Mouse (Mus musculus) ovary, postnatal 10 days (tissue): ENCODE results near the gene Cacnb1.

Experiments
- DNase-seq: peaks from one replicate; pipeline ENCODE4 v3.0.0; 2022; ENCODE audit warnings: low spot score

Gene Cacnb1

GRCm38 (mm10) chr11:98040975-98041374 is 18.1 kb upstream of the Cacnb1 start:
- no peak for DNase-seq

GRCm38 (mm10) chr11:98037871-98038270 is 15.0 kb upstream of the Cacnb1 start:
- no peak for DNase-seq

DNA sequence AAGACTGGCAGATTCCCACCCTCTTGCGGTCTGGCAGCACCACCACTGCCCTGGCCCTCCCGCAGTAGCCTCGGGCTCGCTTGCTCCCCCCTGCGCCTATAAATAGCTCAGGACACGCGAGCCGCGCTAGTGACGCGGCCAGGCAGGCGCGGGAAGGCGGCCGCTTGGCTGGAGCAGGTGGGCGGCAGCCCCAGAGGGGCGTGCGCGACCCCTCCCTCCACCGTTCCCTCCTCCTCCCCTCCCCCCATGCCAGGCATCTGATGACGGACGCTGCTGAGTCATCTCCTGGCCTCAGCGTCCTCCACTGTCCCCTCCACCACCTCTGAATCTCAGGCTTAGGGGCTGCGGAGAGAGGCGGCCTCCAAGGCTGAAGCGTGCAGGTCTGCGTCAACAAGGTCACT is 13.1 kb upstream of the Cacnb1 start:
- no peak for DNase-seq

- no peak for DNase-seq
Observed at GRCm38 (mm10) chr11:98034840-98035239, 12.0 kb upstream of the Cacnb1 start.

GRCm38 (mm10) chr11:98034061-98034460 is 11.2 kb upstream of the Cacnb1 start:
- DNase-seq: no peak

DNA sequence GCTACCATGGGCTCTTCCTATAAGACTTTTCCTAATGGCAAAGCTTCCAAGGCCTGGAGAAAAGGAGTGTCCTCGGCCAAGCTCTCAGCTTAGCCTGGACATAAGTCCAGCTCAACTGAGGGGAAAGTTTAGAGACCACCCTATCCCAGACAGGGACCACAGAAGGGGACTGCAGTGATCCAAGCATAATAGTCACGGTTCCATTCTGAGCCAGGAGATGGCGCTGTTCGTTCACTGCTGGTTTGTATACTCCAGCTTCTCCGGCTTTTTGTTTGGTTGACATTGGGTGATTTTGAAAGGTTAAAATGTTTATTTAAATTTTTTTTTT is 8.6 kb upstream of the Cacnb1 start:
- peak; percentile 77 for DNase-seq

DNA sequence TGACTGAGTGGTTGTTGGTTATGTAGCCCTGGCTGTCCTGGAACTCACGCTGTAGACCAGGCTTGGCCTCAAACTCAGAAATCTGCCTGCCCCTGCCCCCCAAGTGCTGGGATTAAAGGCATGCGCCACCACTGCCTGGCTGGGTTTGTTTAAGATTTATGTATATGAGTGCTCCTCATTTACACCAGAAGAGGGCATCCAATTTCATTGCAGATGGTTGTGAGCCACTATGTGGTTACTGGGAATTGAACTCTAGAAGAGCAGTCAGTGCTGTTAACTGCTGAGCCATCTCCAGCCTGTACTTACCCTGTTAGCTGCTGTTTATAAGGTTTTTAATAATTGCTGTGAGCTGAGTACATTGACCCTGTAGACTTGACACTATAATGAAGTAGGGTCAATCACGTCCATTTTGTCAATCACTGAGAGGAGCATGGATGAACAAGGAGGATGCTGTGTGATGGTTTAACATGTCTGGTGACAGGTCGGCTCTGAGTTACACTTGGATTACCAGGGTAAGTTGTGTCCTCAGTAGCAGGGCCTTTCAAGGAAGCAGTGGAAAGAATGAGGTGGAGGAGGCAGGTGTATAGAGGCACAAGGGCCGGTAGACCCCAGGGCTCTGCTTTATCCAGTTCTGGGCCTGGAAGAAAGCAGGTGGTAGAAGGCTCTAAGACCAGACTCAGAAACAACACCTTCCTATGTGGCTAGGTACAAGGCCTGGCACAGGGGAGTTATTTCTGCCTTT is 8.0 kb upstream of the Cacnb1 start:
- DNase-seq: no peak

DNA sequence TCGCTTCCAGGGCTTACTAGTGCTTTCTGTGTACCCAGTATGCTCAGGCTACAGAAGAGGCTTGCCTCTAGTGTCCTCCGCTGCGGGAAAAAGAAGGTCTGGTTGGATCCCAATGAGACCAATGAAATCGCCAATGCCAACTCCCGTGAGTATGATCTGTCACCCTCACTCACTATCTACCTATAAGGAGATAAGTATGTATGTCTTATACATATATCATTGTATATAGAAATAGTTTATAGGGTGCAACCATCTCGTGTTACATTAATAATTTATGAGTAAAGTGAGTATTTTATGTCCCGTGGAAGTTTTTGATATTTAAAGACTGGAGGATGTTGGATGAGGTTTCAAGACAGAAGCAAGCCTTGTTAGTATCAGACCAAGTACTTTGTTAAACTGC is 5.0 kb upstream of the Cacnb1 start:
- DNase-seq: no peak

DNA sequence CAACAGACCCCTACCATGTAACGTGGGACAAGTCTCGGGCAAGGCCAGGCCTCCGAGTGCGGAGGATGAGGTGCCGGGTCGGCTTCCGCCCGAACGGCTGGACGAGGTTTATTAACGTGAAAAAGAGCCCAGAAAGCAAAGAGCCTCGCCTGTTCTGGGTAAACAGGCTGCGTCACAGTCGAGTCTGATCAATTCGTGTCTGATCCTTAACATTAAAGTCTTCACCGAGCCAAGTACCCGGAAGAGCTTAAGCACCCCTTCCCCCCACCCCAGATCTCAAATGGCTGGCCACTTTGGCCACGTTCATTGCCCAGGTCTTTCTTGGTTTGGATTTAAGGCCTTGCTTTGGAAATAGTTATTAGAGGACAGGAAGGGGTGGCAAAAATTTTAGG is 4.5 kb upstream of the Cacnb1 start:
- no peak for DNase-seq

DNA sequence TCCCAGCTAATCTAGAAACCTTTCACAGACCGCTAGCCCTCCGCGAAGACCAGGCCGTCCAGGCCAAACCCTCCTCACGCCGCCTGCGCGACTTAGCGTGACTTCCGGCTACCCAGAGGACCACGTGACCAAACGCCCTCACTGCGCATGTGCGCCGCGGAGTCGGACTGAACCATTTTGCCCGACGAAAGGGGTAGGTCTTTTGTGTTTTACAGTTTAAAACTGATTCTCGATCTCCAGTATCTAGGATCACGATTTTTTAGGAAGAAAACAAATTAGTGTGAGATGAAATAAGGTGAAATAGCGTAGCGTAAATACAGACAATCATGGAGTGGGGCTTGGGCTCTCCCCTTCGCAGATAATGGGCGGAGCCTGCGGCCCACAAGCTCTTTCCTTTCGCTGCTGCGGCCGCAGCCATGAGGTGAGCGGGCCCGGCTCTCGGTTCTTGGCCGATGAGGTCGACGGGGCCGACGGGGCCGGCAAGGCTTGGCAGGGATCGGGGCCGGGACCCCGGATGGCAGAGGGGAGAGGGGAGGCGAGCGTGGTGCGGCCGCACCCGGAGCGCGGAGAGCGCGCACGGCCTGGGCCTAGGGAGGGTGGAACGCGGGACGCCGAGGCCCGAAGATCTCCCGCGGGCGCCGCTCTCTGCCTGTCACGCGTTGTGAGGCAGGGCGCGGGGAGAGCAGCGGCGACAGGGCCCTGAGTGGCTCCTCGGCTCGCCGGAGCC is 3.9 kb upstream of the Cacnb1 start, which contains the start of gene Rpl19:
Rpl19 (plus strand) TSS at position 141 of the 727 bp plus-strand sequence.
- peak; percentile 85 for DNase-seq

DNA sequence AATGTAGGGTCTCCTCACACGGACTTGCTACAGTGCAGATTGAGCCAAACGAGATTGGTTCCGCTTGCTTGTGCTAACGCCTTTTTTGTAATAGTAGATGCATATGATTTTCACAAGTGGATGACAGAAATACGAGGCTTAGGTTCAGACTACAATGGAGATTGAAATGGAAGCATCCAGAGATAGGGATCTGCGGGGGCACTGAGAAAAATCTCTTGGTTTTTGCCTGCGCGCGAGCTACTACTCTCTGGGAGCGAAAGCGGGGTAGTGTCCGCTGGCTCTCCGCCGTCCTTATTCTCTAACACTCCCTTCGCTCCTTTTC is 3.4 kb upstream of the Cacnb1 start:
- DNase-seq: no peak

- no peak for DNase-seq
Observed at GRCm38 (mm10) chr11:98024516-98024915, 1.7 kb upstream of the Cacnb1 start.

- no peak for DNase-seq
Observed at GRCm38 (mm10) chr11:98022253-98022554, 630 bp downstream of the Cacnb1 start.

- DNase-seq: no peak
Observed at GRCm38 (mm10) chr11:98021565-98022252, 1.1 kb downstream of the Cacnb1 start.

- DNase-seq: no peak
Observed at GRCm38 (mm10) chr11:98021118-98021517, 1.7 kb downstream of the Cacnb1 start.

- no peak for DNase-seq
Observed at GRCm38 (mm10) chr11:98020710-98021109, 2.1 kb downstream of the Cacnb1 start.

- no peak for DNase-seq
Observed at GRCm38 (mm10) chr11:98019883-98020610, 2.8 kb downstream of the Cacnb1 start.

DNA sequence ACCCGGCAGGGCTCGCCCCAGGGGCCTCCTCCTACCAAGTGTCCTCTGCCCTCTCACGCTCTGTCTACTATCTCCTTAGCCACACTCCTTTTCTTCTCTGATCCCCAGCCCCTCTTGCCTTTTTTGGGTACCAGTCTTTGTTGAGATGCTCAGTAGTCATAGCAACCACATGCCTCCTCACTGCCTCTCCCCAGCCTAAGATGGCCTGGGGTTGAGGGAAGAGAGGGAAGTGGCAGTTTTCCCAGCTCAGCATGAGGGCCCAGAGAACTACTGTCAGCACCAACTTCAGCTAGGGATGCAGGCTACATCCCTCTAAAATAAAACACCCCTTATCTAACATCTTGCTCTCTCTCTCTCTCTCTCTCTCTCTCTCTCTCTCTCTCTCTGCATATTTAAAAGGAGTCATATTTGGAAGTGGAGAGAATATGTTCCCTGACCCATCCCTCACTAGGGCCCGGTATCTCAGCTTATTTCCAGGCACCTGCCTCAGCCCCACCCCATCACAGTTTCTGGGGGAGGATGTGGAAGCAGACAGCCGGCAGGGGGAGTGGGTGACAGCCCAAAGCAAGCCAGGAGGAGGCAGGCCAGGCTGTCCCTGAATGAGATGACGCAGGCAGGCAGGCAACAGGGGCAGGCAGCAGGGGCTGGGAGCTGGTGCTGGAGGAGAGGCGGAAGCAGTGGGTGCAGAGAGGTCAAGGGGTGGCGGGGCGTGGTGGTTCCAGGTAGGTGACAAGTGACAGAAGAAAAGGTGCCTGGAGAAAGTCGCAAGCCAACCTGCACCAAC is 3.8 kb downstream of the Cacnb1 start:
- DNase-seq: no peak

GRCm38 (mm10) chr11:98018222-98018621 is 4.6 kb downstream of the Cacnb1 start:
- no peak for DNase-seq

- no peak for DNase-seq
Observed at GRCm38 (mm10) chr11:98016824-98017223, 6.0 kb downstream of the Cacnb1 start.

GRCm38 (mm10) chr11:98016177-98016576 is 6.7 kb downstream of the Cacnb1 start:
- no peak for DNase-seq

DNA sequence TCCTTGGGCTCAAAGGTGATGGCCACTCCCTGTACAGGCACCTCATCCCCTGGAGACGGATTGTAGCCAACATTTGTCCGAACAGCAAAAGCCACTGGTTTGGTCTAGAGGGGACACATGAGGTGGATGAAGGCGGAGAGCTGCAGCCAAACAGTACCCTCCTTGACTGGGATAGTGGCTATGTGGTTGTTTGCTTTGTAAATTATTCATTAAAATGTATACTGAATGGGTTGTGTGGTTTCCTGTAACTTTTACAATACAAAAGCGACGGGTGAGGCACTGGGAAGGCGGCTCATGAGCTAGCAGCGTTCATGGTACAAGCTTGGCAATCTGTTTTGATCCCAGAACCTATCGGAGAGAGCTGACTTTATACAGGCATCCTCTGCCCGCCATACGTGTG is 10.0 kb downstream of the Cacnb1 start:
- no peak for DNase-seq
